18 mouse cellular contexts compared by ENCODE assay signal in genomic region chr3:99110353-99111213, GRCm38 (mm10). TPM values are rescaled to one million over a fixed set of nuclear protein-coding genes. Genes with fewer than 3 reads are reported as not detected.
DNase-seq lines count a peak whose midpoint lies in the region; ATAC-seq and TF ChIP-seq lines count a peak whose summit lies in the region.
"Had no signal": no experiment of that assay in that cellular context is flagged by ENCODE, and none has a peak within 500 bp of the region (broad histone marks: within the 10 kb centered on the region; RNA-seq: fewer than 3 reads in every experiment).

No protein-coding gene starts in this region.

- no peak for TF ChIP-seq POLR2A in limb, embryonic 14.5 days (IDR thresholded peaks at IDR 0.05; ENCODE audit: borderline replicate concordance, extremely low read depth, insufficient read depth, insufficient read length)

- no peak for ATAC-seq in kidney, embryonic 16.5 days (ENCODE audit: low FRiP score, low TSS enrichment)
- peak; percentile 35 for ATAC-seq in lung, postnatal 0 days
- no peak for ATAC-seq in embryonic facial prominence, embryonic 15.5 days (ENCODE audit: insufficient number of reproducible peaks, low FRiP score, low TSS enrichment, low read depth)
- peak; percentile 62 for ATAC-seq in limb, embryonic 14.5 days (ENCODE audit: low FRiP score, low read depth)
- no peak for ATAC-seq in cerebellum, adult (ENCODE audit: insufficient number of reproducible peaks, low FRiP score, low TSS enrichment)
- ATAC-seq: hindbrain, embryonic 16.5 days; intestine, postnatal 0 days had no signal

- no peak overlapping the region for H3K27ac ChIP-seq in kidney, embryonic 16.5 days (ENCODE audit: low read length)
- H3K27ac ChIP-seq in lung, postnatal 0 days (ENCODE audit: low read length), result no peak overlapping the region
- H3K27ac ChIP-seq in embryonic facial prominence, embryonic 15.5 days (replicated peaks), result peak overlapping the region; percentile 55; the same call in 1 of the 2 replicates
- no peak overlapping the region; the same call in 1 of the 2 replicates for H3K27ac ChIP-seq in limb, embryonic 14.5 days (replicated peaks; ENCODE audit: low read depth, low read length)
- H3K27ac ChIP-seq: forebrain, embryonic 10.5 days; lung, embryonic 15.5 days; neural tube, embryonic 13.5 days; stomach, postnatal 0 days had no signal

- H3K36me3 ChIP-seq in kidney, embryonic 16.5 days (ENCODE audit: insufficient read depth, low read length), result no peaks in the 10 kb centered on the region
- no peaks in the 10 kb centered on the region for H3K36me3 ChIP-seq in lung, postnatal 0 days (ENCODE audit: insufficient read depth, low read length)
- H3K36me3 ChIP-seq in embryonic facial prominence, embryonic 15.5 days, result no peaks in the 10 kb centered on the region
- H3K36me3 ChIP-seq in limb, embryonic 14.5 days (ENCODE audit: control insufficient read depth, insufficient read depth, low read length), result no peaks in the 10 kb centered on the region
- H3K36me3 ChIP-seq: forebrain, embryonic 10.5 days; lung, embryonic 15.5 days; neural tube, embryonic 13.5 days had no signal

- DNase-seq in kidney, adult 11 months, result peak; percentile 24
- peak; percentile 11 for DNase-seq in lung, postnatal 0 days (ENCODE audit: low spot score)
- no peak for DNase-seq in lung, postnatal 14 days
- DNase-seq in limb, embryonic 14.5 days (ENCODE audit: low spot score), result peak; percentile 75
- DNase-seq in cerebellum, adult 11-12 months, result no peak
- DNase-seq: cerebellum, postnatal 10 days; gastrocnemius, postnatal 10 days; heart, postnatal 10 days; right cerebral cortex, postnatal 25 days had no signal

- 0 out of 2 replicates have a peak, but pooled peaks have one; percentile 13 for TF ChIP-seq EP300 in lung, postnatal 0 days (IDR thresholded peaks at IDR 0.05)

- H3K4me1 ChIP-seq in kidney, embryonic 16.5 days (ENCODE audit: insufficient read depth, low read length), result no peaks in the 10 kb centered on the region
- no peaks in the 10 kb centered on the region for H3K4me1 ChIP-seq in lung, postnatal 0 days (ENCODE audit: insufficient read depth, low read depth, low read length)
- H3K4me1 ChIP-seq in embryonic facial prominence, embryonic 15.5 days, result peaks cover 8% of the 10 kb centered on the region; the same call in 1 of the 2 replicates
- peaks cover 42% of the 10 kb centered on the region for H3K4me1 ChIP-seq in limb, embryonic 14.5 days (ENCODE audit: control insufficient read depth, insufficient read depth, low read length)
- H3K4me1 ChIP-seq: forebrain, embryonic 10.5 days; lung, embryonic 15.5 days; neural tube, embryonic 13.5 days had no signal

- H3K9ac ChIP-seq in kidney, embryonic 16.5 days (replicated peaks; ENCODE audit: low read length), result no peak overlapping the region
- H3K9ac ChIP-seq in lung, postnatal 0 days (replicated peaks; ENCODE audit: low read depth), result no peak overlapping the region
- H3K9ac ChIP-seq in embryonic facial prominence, embryonic 15.5 days, result no peak overlapping the region
- H3K9ac ChIP-seq in limb, embryonic 14.5 days (ENCODE audit: low read depth, low read length, severe bottlenecking), result no peak overlapping the region
- H3K9ac ChIP-seq: lung, embryonic 15.5 days; neural tube, embryonic 13.5 days had no signal

- no peaks in the 10 kb centered on the region for H3K27me3 ChIP-seq in kidney, embryonic 16.5 days (ENCODE audit: insufficient read depth, low read length)
- no peaks in the 10 kb centered on the region for H3K27me3 ChIP-seq in lung, postnatal 0 days (replicated peaks; ENCODE audit: insufficient read depth, low read length)
- H3K27me3 ChIP-seq in embryonic facial prominence, embryonic 15.5 days, result no peaks in the 10 kb centered on the region
- no peaks in the 10 kb centered on the region for H3K27me3 ChIP-seq in limb, embryonic 14.5 days (ENCODE audit: control insufficient read depth, insufficient read depth, low read length)
- H3K27me3 ChIP-seq: lung, embryonic 15.5 days; neural tube, embryonic 13.5 days had no signal

- H3K9me3 ChIP-seq in kidney, embryonic 16.5 days (ENCODE audit: low read length), result no peaks in the 10 kb centered on the region
- H3K9me3 ChIP-seq in lung, postnatal 0 days (ENCODE audit: low read length), result no peaks in the 10 kb centered on the region
- no peaks in the 10 kb centered on the region for H3K9me3 ChIP-seq in embryonic facial prominence, embryonic 15.5 days (replicated peaks)
- H3K9me3 ChIP-seq in limb, embryonic 14.5 days (ENCODE audit: control insufficient read depth, low read length), result no peaks in the 10 kb centered on the region
- H3K9me3 ChIP-seq: forebrain, embryonic 10.5 days; lung, embryonic 15.5 days; neural tube, embryonic 13.5 days had no signal

- 57% methylated on average over 9 of the region's 9 CpGs for WGBS in kidney, embryonic 16.5 days
- WGBS in lung, postnatal 0 days, result 38% methylated on average over 9 of the region's 9 CpGs
- 25% methylated on average over 9 of the region's 9 CpGs for whole genome bisulfite sequencing in embryonic facial prominence, embryonic 15.5 days
- 29% methylated on average over 9 of the region's 9 CpGs for WGBS in limb, embryonic 14.5 days

- H3K4me3 ChIP-seq in kidney, embryonic 16.5 days (ENCODE audit: low read length), result no peak overlapping the region
- H3K4me3 ChIP-seq in lung, postnatal 0 days (ENCODE audit: low read depth, low read length), result no peak overlapping the region
- no peak overlapping the region for H3K4me3 ChIP-seq in embryonic facial prominence, embryonic 15.5 days (replicated peaks)
- no peak overlapping the region for H3K4me3 ChIP-seq in limb, embryonic 14.5 days (replicated peaks; ENCODE audit: low read length)
- H3K4me3 ChIP-seq: forebrain, embryonic 10.5 days; lung, embryonic 15.5 days; neural tube, embryonic 13.5 days had no signal

- H3K4me2 ChIP-seq in kidney, embryonic 16.5 days (replicated peaks; ENCODE audit: low read depth, low read length), result no peak overlapping the region
- H3K4me2 ChIP-seq in lung, postnatal 0 days (replicated peaks; ENCODE audit: low read depth, low read length), result no peak overlapping the region
- no peak overlapping the region for H3K4me2 ChIP-seq in embryonic facial prominence, embryonic 15.5 days (replicated peaks)
- H3K4me2 ChIP-seq in limb, embryonic 14.5 days (replicated peaks; ENCODE audit: low read depth, low read length, severe bottlenecking), result no peak overlapping the region; the same call in 1 of the 2 replicates
- H3K4me2 ChIP-seq: lung, embryonic 15.5 days; neural tube, embryonic 13.5 days had no signal

- no peak for TF ChIP-seq CTCF in lung, postnatal 0 days (IDR thresholded peaks at IDR 0.05)

RNA-seq across cellular contexts. Expression of gene Wars2, which starts 30.3 kb away (rescaled TPM):
- polyA plus RNA-seq in kidney, embryonic 16.5 days (2015; fragmentation: Nextera tagmentation; extraction: Ambion mirVana), result 8.9 and 10.9 TPM in 2 replicates
- polyA plus RNA-seq in lung, postnatal 0 days (2015; fragmentation: Nextera tagmentation; extraction: Ambion mirVana), result 4.2 and 4.6 TPM in 2 replicates
- polyA plus RNA-seq in embryonic facial prominence, embryonic 15.5 days (2015; fragmentation: Nextera tagmentation; extraction: Ambion mirVana), result 11.7 and 12.4 TPM in 2 replicates
- 8.2 and 8.7 TPM in 2 replicates for polyA plus RNA-seq in limb, embryonic 14.5 days (2012; rRNA removed)
- polyA plus RNA-seq in limb, embryonic 14.5 days (2014; fragmentation: Nextera tagmentation; extraction: Ambion mirVana), result 10.9 and 12.3 TPM in 2 replicates

Comparison
In these comparisons a context has a peak if more than half of its experiments do, and no peak if none do; other contexts are left out.
1. DNase-seq: peak in kidney, adult 11 months (single experiment), lung, postnatal 0 days (single experiment) and limb, embryonic 14.5 days (single experiment); none in lung, postnatal 14 days (single experiment) and cerebellum, adult 11-12 months (single experiment).
2. ATAC-seq: peak in lung, postnatal 0 days (single experiment) and limb, embryonic 14.5 days (single experiment); none in kidney, embryonic 16.5 days (single experiment), embryonic facial prominence, embryonic 15.5 days (single experiment) and cerebellum, adult (single experiment).